Comparison of ENCODE assay signal across 23 mouse cellular contexts in the genomic region with DNA sequence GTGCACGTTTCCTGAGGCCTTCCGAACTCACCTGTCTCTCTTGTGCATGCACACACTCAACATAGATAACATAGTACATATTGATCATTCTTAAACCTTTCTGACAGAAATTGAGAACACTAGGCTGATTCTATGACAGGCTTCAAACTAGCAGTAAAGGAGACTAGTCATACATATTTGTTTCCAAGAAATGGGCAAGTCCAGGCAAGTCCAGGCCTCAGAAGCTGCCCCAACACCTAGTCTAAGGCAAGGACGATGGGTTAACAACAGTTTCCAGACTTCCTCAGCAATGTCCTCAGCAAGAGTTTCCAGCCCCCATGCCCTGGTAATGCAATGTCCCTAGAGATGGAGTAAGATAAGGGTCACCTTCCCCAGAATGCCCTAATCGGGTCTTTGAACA. TPM values are rescaled to one million over a fixed set of nuclear protein-coding genes. Genes with fewer than 3 reads are reported as not detected.
DNase-seq lines count a peak whose midpoint lies in the region; ATAC-seq and TF ChIP-seq lines count a peak whose summit lies in the region.
"Had no signal": no experiment of that assay in that cellular context is flagged by ENCODE, and none has a peak within 500 bp of the region (broad histone marks: within the 10 kb centered on the region; RNA-seq: fewer than 3 reads in every experiment).

No protein-coding gene starts in this region.

- ATAC-seq in heart, embryonic 15.5 days (replicated peaks; ENCODE audit: insufficient number of reproducible peaks, insufficient read depth, low FRiP score, low read depth), result no peak
- ATAC-seq: forebrain, embryonic 15.5 days; inflammation-experienced regulatory T-cells, adult 6 months; midbrain, embryonic 16.5 days had no signal

- H3K4me1 ChIP-seq in heart, adult 2 months (ENCODE audit: control insufficient read depth, insufficient read depth, low read length), result peaks cover 13% of the 10 kb centered on the region
- H3K4me1 ChIP-seq in heart, embryonic 10.5 days, result peaks cover 41% of the 10 kb centered on the region
- H3K4me1 ChIP-seq in heart, embryonic 15.5 days (replicated peaks), result peaks cover 70% of the 10 kb centered on the region
- H3K4me1 ChIP-seq: hindbrain, embryonic 10.5 days; hindbrain, embryonic 15.5 days; limb, embryonic 13.5 days had no signal

- no peaks in the 10 kb centered on the region for H3K27me3 ChIP-seq in heart, adult 2 months (ENCODE audit: control insufficient read depth, insufficient read depth, low read length)
- H3K27me3 ChIP-seq in heart, embryonic 10.5 days (ENCODE audit: insufficient read depth, poor library complexity, severe bottlenecking), result no peaks in the 10 kb centered on the region
- no peaks in the 10 kb centered on the region for H3K27me3 ChIP-seq in heart, embryonic 15.5 days
- H3K27me3 ChIP-seq: forebrain, embryonic 15.5 days; hindbrain, embryonic 15.5 days; limb, embryonic 13.5 days; stomach, embryonic 15.5 days had no signal

- intact Hi-C loops in heart, adult 2 months (cut with DNase I), result no loop called here
- intact Hi-C loops in heart, postnatal 36 days (cut with DNase I), result loop anchor here (1.0 kb wide), 1 partner anchor 121 kb away; no protein-coding TSS in a partner anchor

- DNase-seq in heart, adult 2 months, result peak in 1 of 2 experiments; percentile 12
- DNase-seq in heart, embryonic 10.5 days (ENCODE audit: low spot score), result no peak
- no peak for DNase-seq in heart, postnatal 36 days
- DNase-seq in layer of hippocampus, adult 2 months (ENCODE audit: low spot score in 2 of 2), result no peak
- no peak for DNase-seq in layer of hippocampus, adult 18-20 months (ENCODE audit: low spot score in 2 of 2)
- no peak for DNase-seq in right cerebral cortex, postnatal 14 days
- DNase-seq: cerebellum, adult 11 months; cerebellum, adult 9-10 months; cerebellum, postnatal 36 days; gastrocnemius, postnatal 36 days; kidney, adult 11 months; lung, postnatal 36 days had no signal

- 0 out of 2 replicates have a peak, but pooled peaks have one; percentile 2 for TF ChIP-seq EP300 in heart, adult 2 months (IDR thresholded peaks at IDR 0.05; ENCODE audit: insufficient read depth, low read depth, low read length)

- H3K27ac ChIP-seq in heart, adult 2 months, result no peak overlapping the region; the same call in 1 of the 2 replicates
- no peak overlapping the region for H3K27ac ChIP-seq in heart, embryonic 10.5 days
- H3K27ac ChIP-seq in heart, embryonic 15.5 days, result peak overlapping the region; percentile 61
- H3K27ac ChIP-seq in layer of hippocampus, adult 2 months, result 0 out of 2 replicates have a peak overlapping the region, but pooled peaks have one; percentile 10
- H3K27ac ChIP-seq: forebrain, embryonic 15.5 days; gastrocnemius, adult 2 months; hindbrain, embryonic 10.5 days; hindbrain, embryonic 15.5 days; limb, embryonic 13.5 days; stomach, embryonic 15.5 days had no signal

- 69% methylated on average over 4 of the region's 4 CpGs for whole genome bisulfite sequencing in heart, adult 2 months
- 83% methylated on average over 4 of the region's 4 CpGs for WGBS in heart, embryonic 10.5 days
- 71% methylated on average over 4 of the region's 4 CpGs for whole genome bisulfite sequencing in heart, embryonic 15.5 days

- no peaks in the 10 kb centered on the region for H3K79me2 ChIP-seq in heart, adult 2 months (replicated peaks; ENCODE audit: control insufficient read depth, insufficient read depth, low read length)

- TF ChIP-seq CTCF in heart, adult 2 months (IDR thresholded peaks at IDR 0.05), result no peak
- no peak for TF ChIP-seq CTCF in layer of hippocampus, adult 2 months (conservative IDR thresholded peaks at IDR 0.05)

- 0 out of 2 replicates have a peak, but pooled peaks have one; percentile 24 for TF ChIP-seq POLR2A in heart, adult 2 months (IDR thresholded peaks at IDR 0.05; ENCODE audit: insufficient read depth, low read depth, low read length)

- H3K4me3 ChIP-seq in heart, adult 2 months, result no peak overlapping the region
- H3K4me3 ChIP-seq in heart, embryonic 10.5 days, result no peak overlapping the region
- no peak overlapping the region for H3K4me3 ChIP-seq in heart, embryonic 15.5 days
- no peak overlapping the region for H3K4me3 ChIP-seq in layer of hippocampus, adult 2 months
- H3K4me3 ChIP-seq: forebrain, embryonic 15.5 days; gastrocnemius, adult 2 months; hindbrain, embryonic 10.5 days; hindbrain, embryonic 15.5 days; limb, embryonic 13.5 days; stomach, embryonic 15.5 days had no signal

- peaks cover 40% of the 10 kb centered on the region for H3K36me3 ChIP-seq in heart, adult 2 months (ENCODE audit: control insufficient read depth, insufficient read depth, low read length)
- H3K36me3 ChIP-seq in heart, embryonic 10.5 days, result peaks cover 63% of the 10 kb centered on the region
- peaks cover 26% of the 10 kb centered on the region for H3K36me3 ChIP-seq in heart, embryonic 15.5 days
- H3K36me3 ChIP-seq: forebrain, embryonic 15.5 days; hindbrain, embryonic 10.5 days; hindbrain, embryonic 15.5 days had no signal

- no peaks in the 10 kb centered on the region for H3K9me3 ChIP-seq in heart, embryonic 10.5 days
- no peaks in the 10 kb centered on the region for H3K9me3 ChIP-seq in heart, embryonic 15.5 days (replicated peaks)
- H3K9me3 ChIP-seq: forebrain, embryonic 15.5 days; hindbrain, embryonic 10.5 days; hindbrain, embryonic 15.5 days; limb, embryonic 13.5 days; stomach, embryonic 15.5 days had no signal

- H3K9ac ChIP-seq in heart, adult 2 months (ENCODE audit: low read depth, low read length), result no peak overlapping the region
- H3K9ac ChIP-seq in heart, embryonic 15.5 days, result no peak overlapping the region
- H3K9ac ChIP-seq: forebrain, embryonic 15.5 days; hindbrain, embryonic 15.5 days; limb, embryonic 13.5 days; stomach, embryonic 15.5 days had no signal

- no peak overlapping the region for H3K4me2 ChIP-seq in heart, embryonic 15.5 days
- H3K4me2 ChIP-seq: forebrain, embryonic 15.5 days; hindbrain, embryonic 15.5 days; limb, embryonic 13.5 days; liver, embryonic 11.5 days; midbrain, embryonic 11.5 days; stomach, embryonic 15.5 days had no signal

RNA-seq across cellular contexts. Expression of gene AI597479, which starts 45.3 kb away (rescaled TPM):
- 10 to 100 TPM; 20.3 to 21.1 TPM for total RNA-seq in heart, adult 2 months (2021)
- polyA plus RNA-seq in heart, adult 2 months (2012; rRNA removed), result 8.4 and 13.2 TPM in 2 replicates
- polyA plus RNA-seq in heart, embryonic 10.5 days (2016; fragmentation: Nextera tagmentation; extraction: Ambion mirVana), result 26.4 TPM in 2 replicates
- 20.0 and 22.6 TPM in 2 replicates for polyA plus RNA-seq in heart, embryonic 15.5 days (2015; fragmentation: Nextera tagmentation; extraction: Ambion mirVana)
- 10 to 100 TPM; 17.6 to 19.9 TPM for total RNA-seq in heart, postnatal 36 days (2021)
- 10 to 100 TPM; 24.2 to 26.8 TPM for total RNA-seq in layer of hippocampus, adult 2 months (2021)
- total RNA-seq in layer of hippocampus, adult 18-20 months (2021), result 10 to 100 TPM; 27.5 to 27.8 TPM

RNA-seq across cellular contexts. Expression of gene Tgfbrap1, which starts 45.4 kb away (rescaled TPM):
- 10 to 100 TPM; 13.9 to 14.5 TPM for total RNA-seq in heart, adult 2 months (2021)
- polyA plus RNA-seq in heart, adult 2 months (2012; rRNA removed), result 11.2 and 15.4 TPM in 2 replicates
- 9.6 and 10.2 TPM in 2 replicates for polyA plus RNA-seq in heart, embryonic 10.5 days (2016; fragmentation: Nextera tagmentation; extraction: Ambion mirVana)
- 6.2 and 7.4 TPM in 2 replicates for polyA plus RNA-seq in heart, embryonic 15.5 days (2015; fragmentation: Nextera tagmentation; extraction: Ambion mirVana)
- 10 to 100 TPM; 14.9 to 15.3 TPM for total RNA-seq in heart, postnatal 36 days (2021)
- total RNA-seq in layer of hippocampus, adult 2 months (2021), result 10 to 100 TPM; 26.8 to 42.4 TPM
- total RNA-seq in layer of hippocampus, adult 18-20 months (2021), result 10 to 100 TPM; 37.7 to 38.1 TPM

RNA-seq across cellular contexts. Expression of gene Fhl2, which starts 53.0 kb away (rescaled TPM):
- total RNA-seq in heart, adult 2 months (2021), result 1,000 to 10,000 TPM; 1,721 to 1,764 TPM
- polyA plus RNA-seq in heart, adult 2 months (2012; rRNA removed), result 1,853 and 3,161 TPM in 2 replicates
- 112 and 178 TPM in 2 replicates for polyA plus RNA-seq in heart, embryonic 10.5 days (2016; fragmentation: Nextera tagmentation; extraction: Ambion mirVana)
- polyA plus RNA-seq in heart, embryonic 15.5 days (2015; fragmentation: Nextera tagmentation; extraction: Ambion mirVana), result 298 and 363 TPM in 2 replicates
- total RNA-seq in heart, postnatal 36 days (2021), result 1,000 to 10,000 TPM; 1,415 to 1,925 TPM
- 10 to 100 TPM; 33.6 to 38.6 TPM for total RNA-seq in layer of hippocampus, adult 2 months (2021)
- total RNA-seq in layer of hippocampus, adult 18-20 months (2021), result 10 to 100 TPM; 28.5 to 34.0 TPM

Comparison
In these comparisons a context has a peak if more than half of its experiments do, and no peak if none do; other contexts are left out.
1. H3K27ac ChIP-seq: peak in heart, embryonic 15.5 days (single experiment) and layer of hippocampus, adult 2 months (single experiment); none in heart, adult 2 months (single experiment) and heart, embryonic 10.5 days (single experiment).
2. RNA of gene Fhl2, which starts 53.0 kb away (total RNA-seq): 1,415 to 1,925 TPM in heart, postnatal 36 days and 1,721 to 1,764 TPM in heart, adult 2 months; 33.6 to 38.6 TPM in layer of hippocampus, adult 2 months and 28.5 to 34.0 TPM in layer of hippocampus, adult 18-20 months; every median in the first group is over 10 times any median in the second.